Mouse (Mus musculus): Measurements from ENCODE around the gene Thsd4. TPM values are rescaled to one million over a fixed set of nuclear protein-coding genes. Genes with fewer than 3 reads are reported as not detected.
"Not testable (repeated sequence)": the region's sequence is repeated elsewhere in the genome, so short reads cannot be mapped to it uniquely, and the experiment has no call there.

Thsd4 gene
- polyA plus RNA-seq, 1 experiment from 2014 or later: 19.9 TPM

DNA sequence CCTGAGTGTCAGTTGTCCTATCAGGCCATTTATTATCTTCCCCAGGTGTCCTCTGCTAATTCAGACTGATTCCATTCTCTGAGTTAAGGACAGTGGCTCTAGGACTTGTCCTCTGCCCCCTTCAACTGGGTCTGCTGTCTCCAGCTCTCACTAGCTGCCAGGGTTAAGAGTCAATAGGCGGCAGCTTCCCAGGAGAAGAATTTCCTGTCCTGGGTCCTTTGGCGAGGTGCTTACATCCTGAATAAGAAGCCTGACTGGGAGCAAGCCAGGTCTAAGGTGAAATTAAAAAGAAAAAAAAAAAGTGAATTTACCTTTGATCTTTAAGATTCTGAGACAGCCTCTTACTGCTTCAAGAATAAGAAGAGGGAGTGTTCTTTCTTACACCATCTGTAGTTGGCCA is 582.2 kb downstream of the Thsd4 start:
- Histone ChIP-seq H3K27ac (no peak overlapping the region), H3K4me1 (replicated peaks; ENCODE audit: insufficient read depth, low read length) (no peaks in the 10 kb centered on the region), H3K4me2 (ENCODE audit: low read length) (no peak overlapping the region), H3K36me3 (ENCODE audit: insufficient read depth, low read length) (no peaks in the 10 kb centered on the region), H3K4me3 (replicated peaks; ENCODE audit: low read depth, low read length) (no peak overlapping the region), H3K9me3 (replicated peaks; ENCODE audit: low read length) (no peaks in the 10 kb centered on the region), H3K27me3 (ENCODE audit: insufficient read depth, low read length) (no peaks in the 10 kb centered on the region), H3K9ac (ENCODE audit: low read depth, low read length) (no peak overlapping the region)
- TF ChIP-seq CTCF (IDR thresholded peaks at IDR 0.05; ENCODE audit: low read depth): no peak
- DNase-seq (ENCODE audit: low spot score): no peak
- 51% methylated on average over 2 of the region's 2 CpGs for WGBS
- no peak for ATAC-seq (replicated peaks; ENCODE audit: low FRiP score, low read depth)

DNA sequence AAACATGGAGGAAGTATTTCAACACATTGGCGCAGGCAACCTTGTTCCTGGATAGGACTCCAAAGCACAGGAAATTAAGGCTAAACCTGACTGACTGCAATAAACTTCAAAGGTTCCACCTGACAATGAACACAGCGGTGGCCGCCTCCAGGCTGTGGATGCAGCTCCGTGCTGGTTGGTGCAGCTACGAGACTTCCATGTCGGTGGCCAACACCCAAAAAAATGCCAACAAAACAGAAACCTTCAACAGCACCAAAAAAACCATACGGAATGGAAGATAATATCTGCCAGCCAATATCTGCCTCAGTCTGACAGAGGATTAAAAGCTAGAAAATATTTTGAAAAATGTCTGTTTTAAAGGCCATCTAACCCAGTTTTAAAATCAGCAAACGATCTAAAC is 583.3 kb downstream of the Thsd4 start:
- DNase-seq (ENCODE audit: low spot score): no peak
- Histone ChIP-seq H3K4me2 (ENCODE audit: low read length) (no peak overlapping the region), H3K9me3 (replicated peaks; ENCODE audit: low read length) (no peaks in the 10 kb centered on the region), H3K4me1 (replicated peaks; ENCODE audit: insufficient read depth, low read length) (no peaks in the 10 kb centered on the region), H3K9ac (ENCODE audit: low read depth, low read length) (no peak overlapping the region), H3K4me3 (replicated peaks; ENCODE audit: low read depth, low read length) (no peak overlapping the region), H3K27me3 (ENCODE audit: insufficient read depth, low read length) (no peaks in the 10 kb centered on the region), H3K36me3 (ENCODE audit: insufficient read depth, low read length) (no peaks in the 10 kb centered on the region), H3K27ac (no peak overlapping the region)
- 73% methylated on average over 8 of the region's 8 CpGs for WGBS
- no peak for ATAC-seq (replicated peaks; ENCODE audit: low FRiP score, low read depth)
- no peak for TF ChIP-seq CTCF (IDR thresholded peaks at IDR 0.05; ENCODE audit: low read depth)

DNA sequence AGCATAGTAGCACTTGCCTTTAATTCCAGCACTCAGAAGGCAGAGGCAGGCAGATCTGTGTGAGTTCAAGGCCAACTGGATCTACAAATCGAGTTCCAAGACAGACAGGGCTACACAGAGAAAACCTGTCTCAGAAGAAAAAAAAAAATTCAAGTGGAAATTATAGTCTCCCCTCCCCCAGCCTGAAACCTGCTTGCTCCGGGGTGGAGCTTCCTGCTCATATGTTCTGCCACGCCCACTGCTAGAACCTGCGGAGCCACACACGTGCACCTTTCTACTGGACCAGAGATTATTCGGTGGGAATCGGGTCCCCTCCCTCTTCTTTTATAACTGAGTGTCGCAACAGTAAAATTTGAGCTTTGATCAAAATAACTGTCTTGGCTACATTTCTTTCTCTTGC is 586.0 kb downstream of the Thsd4 start:
- not testable (repeated sequence) for H3K27me3 ChIP-seq (ENCODE audit: insufficient read depth, low read length); H3K27ac ChIP-seq; H3K9me3 ChIP-seq (replicated peaks; ENCODE audit: low read length); DNase-seq (ENCODE audit: low spot score); H3K9ac ChIP-seq (ENCODE audit: low read depth, low read length); H3K4me1 ChIP-seq (replicated peaks; ENCODE audit: insufficient read depth, low read length); ATAC-seq (replicated peaks; ENCODE audit: low FRiP score, low read depth); H3K4me2 ChIP-seq (ENCODE audit: low read length); H3K36me3 ChIP-seq (ENCODE audit: insufficient read depth, low read length); H3K4me3 ChIP-seq (replicated peaks; ENCODE audit: low read depth, low read length)
- WGBS: 84% methylated on average over 8 of the region's 8 CpGs

DNA sequence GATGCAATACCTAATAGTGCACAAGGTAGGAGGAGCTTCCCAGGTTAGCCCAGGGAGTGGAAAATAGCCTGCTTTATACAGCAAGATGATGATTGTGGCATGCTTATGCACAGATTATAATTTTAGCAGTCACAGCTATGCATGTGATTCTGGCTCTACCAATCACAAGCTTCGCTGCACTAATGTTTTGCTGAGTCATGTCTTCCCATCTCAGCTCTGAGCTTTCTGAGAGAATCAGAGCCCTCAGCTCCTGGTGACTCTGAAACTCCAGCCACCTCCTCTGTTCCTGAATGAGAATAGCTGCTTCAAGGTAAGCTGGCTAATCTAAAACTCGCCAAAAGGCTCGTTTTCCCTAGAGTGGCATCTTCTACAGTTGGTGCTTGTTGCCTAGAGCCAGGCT is 591.6 kb downstream of the Thsd4 start:
- Histone ChIP-seq H3K4me1 (replicated peaks; ENCODE audit: insufficient read depth, low read length) (no peaks in the 10 kb centered on the region), H3K9ac (ENCODE audit: low read depth, low read length) (no peak overlapping the region), H3K4me2 (ENCODE audit: low read length) (no peak overlapping the region), H3K4me3 (replicated peaks; ENCODE audit: low read depth, low read length) (no peak overlapping the region), H3K27me3 (ENCODE audit: insufficient read depth, low read length) (no peaks in the 10 kb centered on the region), H3K27ac (no peak overlapping the region), H3K36me3 (ENCODE audit: insufficient read depth, low read length) (peaks cover 5% of the 10 kb centered on the region), H3K9me3 (replicated peaks; ENCODE audit: low read length) (no peaks in the 10 kb centered on the region)
- ATAC-seq (replicated peaks; ENCODE audit: low FRiP score, low read depth) (no peak), DNase-seq (ENCODE audit: low spot score) (no peak)
- no peak for TF ChIP-seq CTCF (IDR thresholded peaks at IDR 0.05; ENCODE audit: low read depth)
- 85% methylated on average over 3 of the region's 3 CpGs for WGBS

Other genes with a start within 250 kb of the Thsd4 start
- gene Lrrc49, start 166.1 kb upstream of the Thsd4 start, polyA plus RNA-seq (2015; fragmentation: Nextera tagmentation; extraction: Ambion mirVana): 12.3 and 13.1 TPM in 2 replicates
- 2.1 and 2.4 TPM in 2 replicates for gene Larp6, start 190.9 kb upstream of the Thsd4 start, polyA plus RNA-seq (2015; fragmentation: Nextera tagmentation; extraction: Ambion mirVana)

Measured in kidney, postnatal 0 days (tissue).